Mouse (Mus musculus): ENCODE measurements around the gene Pkmyt1.

The Pkmyt1 gene

DNA sequence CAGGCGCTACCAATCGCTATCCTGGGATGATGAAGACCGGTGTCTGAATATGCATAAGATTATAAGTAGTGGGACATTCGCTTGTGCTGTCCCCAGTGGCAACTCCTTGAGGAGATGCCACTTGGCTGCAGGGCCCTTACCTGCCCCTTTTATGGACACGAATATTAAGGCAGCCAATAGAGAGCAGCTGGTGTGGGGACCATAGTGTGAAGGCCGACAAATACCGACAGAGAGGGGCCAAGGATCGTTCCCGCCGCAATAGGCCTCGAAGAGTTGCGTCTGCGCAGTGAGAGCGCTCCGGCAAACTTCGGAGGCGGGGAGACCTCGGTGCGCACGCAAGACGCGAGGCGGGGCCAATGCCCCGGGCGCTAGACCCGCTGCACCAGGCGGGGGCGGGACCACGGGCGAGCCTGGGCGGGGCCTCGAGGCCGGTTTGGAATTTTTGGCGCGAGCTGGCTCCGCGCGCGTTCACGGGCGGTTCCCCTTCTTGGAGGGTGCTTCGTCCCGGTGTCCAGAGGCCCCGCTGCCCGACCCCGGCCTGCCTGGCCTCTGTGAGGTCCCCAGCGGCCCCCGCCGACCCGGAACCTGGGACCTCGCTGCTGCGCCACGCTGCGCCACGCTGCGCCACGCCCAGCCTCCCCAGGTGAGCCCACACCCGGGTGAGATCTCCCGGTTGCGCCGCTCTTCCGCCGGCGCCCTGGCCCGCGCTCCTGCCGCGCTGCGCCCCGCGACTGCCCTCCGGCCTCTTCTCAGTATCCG, at the start of gene Pkmyt1:
TSS of gene Pkmyt1 (plus strand) at position 338 of the 759 bp plus-strand sequence.
- DNase-seq (ENCODE audit: inconsistent ontology term): peak; percentile 95

DNA sequence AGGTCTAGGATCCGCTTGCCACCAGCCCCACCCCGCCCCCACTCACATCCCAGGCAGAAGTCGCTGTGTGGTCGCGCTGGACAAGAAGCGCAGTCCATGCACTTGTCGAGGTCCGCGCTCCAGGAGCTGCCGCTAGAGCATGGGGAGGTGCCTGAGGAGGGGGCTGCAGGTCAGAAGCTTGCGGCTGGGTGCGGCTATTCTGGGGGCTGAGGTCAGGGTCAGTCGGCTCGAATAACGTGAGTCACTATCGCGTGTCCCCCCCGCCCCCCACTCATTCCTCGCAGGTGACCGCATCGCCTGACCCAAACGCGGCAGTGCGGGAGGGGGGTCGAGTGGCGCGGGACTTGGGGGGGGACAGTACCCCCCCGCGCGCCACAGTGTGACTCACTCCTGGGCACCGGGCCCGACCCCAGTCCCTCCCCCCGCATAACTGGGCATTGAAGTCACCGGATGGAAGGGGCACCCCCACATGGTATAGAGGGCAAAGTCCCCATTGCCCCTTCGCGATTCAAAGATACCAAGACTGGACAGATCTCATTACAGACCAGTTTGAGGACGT, 49.6 kb upstream of the Pkmyt1 start:
- DNase-seq (ENCODE audit: inconsistent ontology term): peak; percentile 96

DNA sequence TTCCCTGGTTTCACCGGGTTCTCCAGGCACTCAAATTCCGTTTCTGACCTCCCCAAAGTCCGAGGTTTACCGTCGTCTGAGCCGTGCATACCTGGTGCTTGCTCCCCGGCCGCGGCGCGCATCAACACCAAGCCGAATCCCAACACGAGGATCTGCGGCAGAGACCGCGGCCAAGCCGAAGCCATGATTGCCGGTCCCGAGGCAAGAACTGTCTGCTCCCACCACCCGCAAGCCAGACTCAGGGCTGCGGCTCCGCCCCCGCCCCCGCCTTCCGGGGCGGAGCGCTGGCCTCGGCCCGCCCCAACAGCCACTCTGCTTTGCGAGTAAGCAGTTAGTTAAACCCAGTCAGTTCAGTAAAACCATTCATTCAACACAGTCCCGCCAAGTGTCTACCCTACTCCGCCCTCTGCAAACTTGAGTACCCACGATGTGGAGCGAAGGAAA, 48.9 kb upstream of the Pkmyt1 start, which contains the start of gene Tnfrsf12a:
TSS of gene Tnfrsf12a (minus strand) at position 233 of the 444 bp plus-strand sequence.
- DNase-seq (ENCODE audit: inconsistent ontology term): peak; percentile 96

DNA sequence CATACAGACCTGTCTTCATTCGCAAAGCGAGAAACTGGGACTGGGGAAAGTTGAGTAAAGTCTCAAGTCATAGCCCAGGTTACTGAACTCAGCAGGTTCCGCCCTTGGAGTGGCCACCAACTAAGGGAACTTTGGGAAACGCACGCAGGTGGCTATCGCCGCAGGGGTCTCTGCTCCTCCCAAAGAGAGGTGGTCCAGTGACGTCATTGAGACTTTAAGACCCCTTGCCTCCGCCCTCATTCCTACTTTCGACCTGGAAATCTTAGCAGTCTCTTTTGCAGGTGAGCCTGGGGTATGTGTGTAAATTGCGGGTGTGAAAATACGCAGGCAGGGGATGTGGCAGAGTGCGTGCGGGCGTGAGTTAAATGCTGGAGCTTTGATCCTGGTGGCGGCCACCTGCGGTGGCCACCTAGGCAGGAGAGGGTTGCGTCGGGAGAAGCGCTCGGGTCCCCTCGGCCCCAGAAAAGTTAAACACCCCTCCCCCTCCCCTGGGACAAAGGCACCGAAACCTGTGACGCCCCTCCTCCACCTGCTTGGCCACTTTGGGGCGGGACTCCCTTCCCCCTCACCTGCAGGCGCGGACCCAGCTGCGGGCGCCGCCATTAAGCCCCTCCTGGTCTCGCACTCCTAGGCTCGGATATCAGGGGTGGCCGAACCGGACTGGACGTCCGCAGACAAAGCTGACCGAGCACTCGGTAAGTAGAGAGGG, 46.9 kb upstream of the Pkmyt1 start, which contains the start of gene Cldn6:
TSS of gene Cldn6 (plus strand) at position 123 of the 709 bp plus-strand sequence.
- no peak for DNase-seq (ENCODE audit: inconsistent ontology term)

DNA sequence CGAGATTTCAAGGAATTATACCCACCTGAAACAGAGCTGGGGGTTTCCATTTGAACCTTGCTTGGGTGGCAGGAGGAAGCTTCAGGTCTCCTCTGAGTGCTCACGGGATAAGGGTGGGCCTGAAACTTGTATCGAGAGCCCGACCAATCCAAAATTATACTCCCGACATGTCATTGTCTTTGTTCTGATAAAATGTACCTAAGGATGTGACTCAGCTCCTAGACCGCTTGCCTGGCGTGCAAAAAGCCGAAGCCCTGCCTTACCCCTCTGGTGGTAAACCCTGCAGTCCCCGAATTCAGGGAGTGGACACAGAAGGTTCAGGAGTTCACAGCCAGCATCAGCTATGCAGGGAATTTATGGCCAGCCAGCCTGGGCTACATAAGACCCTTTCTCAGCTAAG, 45.8 kb upstream of the Pkmyt1 start:
- DNase-seq (ENCODE audit: inconsistent ontology term): no peak

DNA sequence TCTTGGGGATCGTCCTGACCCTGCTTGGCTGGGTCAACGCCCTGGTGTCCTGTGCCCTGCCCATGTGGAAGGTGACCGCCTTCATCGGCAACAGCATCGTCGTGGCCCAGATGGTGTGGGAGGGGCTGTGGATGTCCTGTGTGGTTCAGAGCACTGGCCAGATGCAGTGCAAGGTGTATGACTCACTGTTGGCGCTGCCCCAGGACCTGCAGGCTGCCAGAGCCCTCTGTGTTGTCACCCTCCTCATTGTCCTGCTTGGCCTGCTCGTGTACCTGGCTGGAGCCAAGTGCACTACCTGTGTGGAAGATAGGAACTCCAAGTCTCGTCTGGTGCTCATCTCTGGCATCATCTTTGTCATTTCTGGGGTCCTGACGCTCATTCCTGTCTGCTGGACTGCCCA, 45.0 kb upstream of the Pkmyt1 start:
- no peak for DNase-seq (ENCODE audit: inconsistent ontology term)

DNA sequence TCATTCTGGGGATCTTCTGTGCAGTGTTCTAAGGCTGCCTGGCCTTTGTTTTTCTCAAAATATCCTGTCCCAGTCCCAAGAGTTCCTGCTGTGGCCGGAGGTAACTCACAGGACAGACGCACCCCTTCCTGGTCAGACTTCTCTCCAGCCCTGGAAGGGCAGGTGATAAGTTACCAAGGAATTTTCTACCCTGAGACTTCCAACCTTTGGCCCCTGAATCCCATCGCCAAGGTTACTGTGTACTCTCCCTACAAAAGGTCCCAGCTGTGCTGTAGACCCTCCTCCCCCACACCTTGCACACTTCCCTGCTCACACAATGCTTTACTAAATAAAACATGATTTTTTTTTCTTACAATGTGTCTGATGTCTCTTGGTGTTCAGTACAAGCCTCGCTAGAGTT, 44.0 kb upstream of the Pkmyt1 start:
- no peak for DNase-seq (ENCODE audit: inconsistent ontology term)

DNA sequence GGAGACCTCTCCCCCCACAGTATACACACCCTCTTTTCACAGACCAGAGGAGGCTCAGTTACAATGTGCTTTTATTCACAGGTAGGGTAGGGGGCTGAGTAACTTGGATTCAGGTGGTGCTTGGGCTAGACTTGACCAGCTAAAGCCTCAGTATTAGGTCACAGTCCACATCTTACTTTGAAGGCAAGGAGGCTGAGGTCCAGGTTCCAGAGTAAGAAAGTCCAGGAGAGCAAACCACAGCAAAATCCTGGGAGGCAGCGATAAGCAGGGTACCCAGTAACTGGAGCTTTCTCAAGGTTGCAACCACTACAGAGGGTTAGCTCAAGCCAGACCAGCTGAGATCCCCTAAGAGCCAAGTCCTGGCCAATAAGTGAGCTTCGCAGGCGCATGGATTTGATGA, 43.6 kb upstream of the Pkmyt1 start:
- no peak for DNase-seq (ENCODE audit: inconsistent ontology term)

DNA sequence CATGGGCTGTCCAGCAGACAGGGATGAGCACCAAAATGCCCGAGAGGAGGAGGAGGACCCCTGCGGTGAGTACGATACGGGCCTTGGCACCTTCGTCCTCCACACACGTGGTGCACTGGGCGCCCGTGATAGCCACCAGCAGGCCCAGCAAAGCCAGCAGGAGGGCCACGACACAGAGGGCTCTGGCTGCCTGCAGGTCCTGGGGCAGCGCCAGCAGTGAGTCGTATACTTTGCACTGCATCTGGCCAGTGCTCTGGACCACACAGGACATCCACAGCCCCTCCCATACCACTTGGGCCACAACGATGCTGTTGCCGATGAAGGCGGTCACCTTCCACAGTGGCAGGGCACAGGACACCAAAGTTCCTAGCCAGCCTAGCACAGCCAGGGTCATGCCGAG, 42.9 kb upstream of the Pkmyt1 start:
- DNase-seq (ENCODE audit: inconsistent ontology term): no peak

DNA sequence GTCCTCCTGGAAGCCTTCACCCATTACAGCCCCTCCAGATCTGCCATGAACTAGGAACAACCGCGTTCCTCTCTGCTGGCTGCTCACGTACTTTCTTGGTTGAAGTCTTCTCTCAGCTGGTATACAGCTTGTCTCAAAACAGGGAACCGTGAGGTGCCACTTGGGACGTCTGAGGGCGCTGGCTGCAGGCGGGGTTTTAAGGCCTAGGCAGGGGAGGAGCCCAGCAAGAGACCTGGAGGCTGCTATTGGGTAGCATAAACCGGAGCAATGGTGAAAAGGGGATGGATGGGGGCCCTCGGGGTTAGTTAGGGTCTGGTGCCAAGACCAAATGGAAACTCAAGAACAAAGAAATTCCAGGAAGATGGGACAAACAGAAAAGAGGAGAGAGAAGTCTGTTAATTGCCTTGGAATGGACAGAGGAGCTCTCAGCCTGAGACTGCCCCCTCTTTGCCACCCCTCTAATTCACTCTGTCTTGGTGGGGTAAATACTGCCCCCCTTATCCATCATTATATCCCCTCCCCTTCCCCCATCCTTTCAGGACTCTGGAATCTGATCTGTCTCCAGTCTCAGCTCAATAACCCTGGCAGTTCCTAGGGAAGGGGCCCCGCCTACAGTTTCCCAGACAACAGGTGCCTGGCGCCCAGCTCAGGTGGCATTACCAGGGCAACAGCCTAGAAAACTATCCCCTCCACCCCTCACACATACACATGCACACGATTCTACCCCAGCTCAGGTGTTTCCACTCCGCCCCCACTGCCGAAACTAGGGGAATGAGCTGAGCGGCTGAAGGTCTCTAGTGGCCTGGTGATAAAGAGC, 42.1 kb upstream of the Pkmyt1 start, which contains the start of gene Cldn9:
TSS of gene Cldn9 (minus strand) at position 171 of the 817 bp plus-strand sequence.
- no peak for DNase-seq (ENCODE audit: inconsistent ontology term)

DNA sequence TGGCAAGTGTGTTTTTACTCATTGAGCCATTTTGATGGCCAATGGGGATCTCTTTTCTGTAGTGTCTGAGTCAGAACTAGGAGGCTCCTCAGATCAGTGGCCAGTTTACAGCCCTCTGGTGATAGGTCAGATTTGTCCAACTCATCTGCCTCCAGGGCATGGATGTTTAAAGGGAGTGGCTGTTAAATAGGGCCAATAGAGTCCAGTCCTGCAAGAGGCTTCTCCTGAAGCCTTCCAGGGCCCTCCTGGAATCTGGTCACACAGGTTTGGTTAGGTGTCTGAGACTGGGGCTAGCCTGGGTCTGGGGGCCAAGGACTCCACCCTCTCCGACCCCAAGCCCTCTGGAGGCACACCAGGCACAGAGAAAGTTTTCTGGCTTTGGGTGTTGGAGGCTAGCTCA, 31.6 kb upstream of the Pkmyt1 start:
- DNase-seq (ENCODE audit: inconsistent ontology term): no peak

DNA sequence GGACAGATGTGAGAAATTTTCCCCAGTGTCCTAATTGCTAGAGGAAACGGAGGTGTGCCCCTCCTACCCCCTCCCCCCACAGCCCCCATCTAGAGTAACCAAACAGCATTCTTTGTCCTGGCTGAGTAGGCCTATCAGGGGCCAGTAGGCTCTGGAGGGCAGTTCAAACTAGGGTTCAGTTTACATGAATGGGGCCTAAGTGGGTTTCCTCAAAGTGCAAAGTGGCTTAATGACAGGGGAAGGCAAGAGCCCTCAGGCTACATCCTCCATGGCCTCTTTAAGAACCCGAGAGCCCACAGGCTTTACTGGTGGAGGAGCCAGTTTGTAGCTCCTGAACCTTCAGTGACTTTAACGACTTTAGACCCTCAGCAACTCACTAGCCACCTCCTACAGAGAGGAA, 30.3 kb upstream of the Pkmyt1 start:
- DNase-seq (ENCODE audit: inconsistent ontology term): no peak

DNA sequence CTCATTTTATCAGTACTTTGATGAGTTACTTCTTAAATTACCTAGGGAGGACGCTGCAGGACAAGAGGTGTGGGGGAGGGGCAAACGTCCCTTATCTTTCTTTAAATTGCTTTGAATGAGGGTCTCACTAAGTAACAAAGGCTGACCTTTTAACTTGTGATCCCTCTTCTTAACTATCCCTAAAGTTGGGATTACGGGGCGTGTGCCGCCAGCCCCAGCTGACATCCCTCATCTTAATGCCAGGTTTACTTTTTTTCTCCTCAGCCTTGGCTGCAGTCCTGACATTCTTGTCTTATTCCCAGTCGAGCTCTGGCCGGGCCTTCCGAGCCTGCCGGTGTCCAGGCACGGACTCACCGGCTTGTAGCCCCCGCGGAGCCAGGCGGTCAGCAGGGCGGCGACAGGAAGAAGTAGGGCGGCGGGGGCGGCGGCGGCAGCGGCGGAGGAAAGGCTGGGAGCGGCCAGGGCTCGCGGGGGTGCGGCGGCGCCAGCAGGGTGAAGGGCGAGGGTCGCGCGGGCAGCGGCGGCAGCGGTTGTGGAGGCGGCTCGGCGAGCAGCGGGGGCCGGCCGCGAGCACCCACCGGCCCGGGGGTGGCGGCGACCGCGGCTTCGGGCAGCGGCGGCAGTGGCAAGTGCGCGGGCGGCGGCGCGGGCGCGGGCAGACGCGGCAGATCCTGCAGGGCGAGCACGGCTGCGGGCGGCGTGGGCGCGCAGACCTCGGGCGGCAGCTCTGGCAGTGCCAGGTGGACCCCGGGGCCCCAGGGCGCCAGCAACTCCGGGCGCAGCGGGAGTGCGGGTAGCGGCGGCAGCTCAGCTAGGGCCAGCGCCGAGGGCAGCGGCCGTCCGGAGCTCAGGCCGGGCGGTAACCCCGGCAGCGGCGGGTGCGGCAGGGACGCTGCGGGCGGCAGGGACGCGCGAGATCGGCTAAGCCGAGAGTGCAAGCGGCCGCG, 26.7 kb upstream of the Pkmyt1 start:
- DNase-seq (ENCODE audit: inconsistent ontology term): peak; percentile 65

DNA sequence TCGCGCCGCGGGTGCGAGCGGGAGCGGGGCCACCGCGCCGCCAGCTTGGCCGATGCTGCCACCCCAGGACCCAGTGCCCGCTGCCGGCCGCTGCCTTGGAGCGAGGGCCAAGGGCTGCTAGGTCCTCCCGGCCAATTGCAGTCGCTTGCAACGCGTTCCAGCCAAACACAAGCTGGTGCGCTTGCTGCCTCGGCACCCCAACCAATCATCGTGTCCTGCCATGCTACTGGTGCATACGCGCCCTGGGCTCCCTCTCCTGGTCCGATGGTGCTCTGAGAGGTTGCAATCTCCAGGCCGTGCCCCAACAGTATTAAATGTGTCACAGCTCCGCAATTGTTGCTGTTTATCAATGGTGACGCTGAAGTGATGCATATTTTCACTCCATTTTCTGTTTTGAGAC, 26.1 kb upstream of the Pkmyt1 start:
- DNase-seq (ENCODE audit: inconsistent ontology term): peak; percentile 94

DNA sequence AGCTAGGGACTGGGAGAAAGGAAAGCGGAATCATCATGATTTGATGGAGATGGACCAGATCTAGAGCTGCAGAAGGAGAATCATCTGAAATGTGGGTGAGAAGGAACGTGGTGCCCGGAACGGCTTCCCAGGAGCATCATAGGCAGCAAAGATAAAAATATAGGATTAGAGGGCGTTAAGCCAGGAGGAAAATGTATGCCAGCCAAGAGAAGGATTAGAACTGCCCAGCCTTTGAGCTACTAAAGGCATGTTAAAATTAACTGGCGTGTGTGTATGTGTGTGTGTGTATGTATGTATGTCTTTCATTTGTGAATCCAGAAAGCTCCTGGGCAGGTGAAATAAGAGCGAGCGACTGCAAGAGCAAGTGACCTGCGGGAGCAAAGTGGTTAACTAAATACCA, 22.8 kb upstream of the Pkmyt1 start:
- no peak for DNase-seq (ENCODE audit: inconsistent ontology term)

DNA sequence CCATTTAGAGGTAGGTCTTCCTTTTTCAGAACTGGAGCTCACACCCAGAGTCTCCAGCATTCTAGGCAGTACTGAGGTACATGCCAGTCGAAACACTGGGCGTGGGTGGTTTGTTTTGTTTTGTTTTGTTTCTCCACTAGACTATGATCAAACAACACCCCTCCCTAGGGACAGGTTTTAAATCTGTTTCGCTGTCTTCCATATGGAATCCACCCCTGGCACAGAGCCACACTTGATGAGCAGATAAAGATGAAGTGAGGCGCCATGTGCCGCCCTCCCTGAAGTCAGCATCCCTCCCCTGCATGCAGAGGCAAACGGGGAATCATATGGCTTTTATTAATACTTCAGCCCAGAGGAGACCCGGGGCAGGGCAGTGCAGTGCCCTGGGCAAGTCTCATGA, 21.4 kb upstream of the Pkmyt1 start:
- DNase-seq (ENCODE audit: inconsistent ontology term): no peak

DNA sequence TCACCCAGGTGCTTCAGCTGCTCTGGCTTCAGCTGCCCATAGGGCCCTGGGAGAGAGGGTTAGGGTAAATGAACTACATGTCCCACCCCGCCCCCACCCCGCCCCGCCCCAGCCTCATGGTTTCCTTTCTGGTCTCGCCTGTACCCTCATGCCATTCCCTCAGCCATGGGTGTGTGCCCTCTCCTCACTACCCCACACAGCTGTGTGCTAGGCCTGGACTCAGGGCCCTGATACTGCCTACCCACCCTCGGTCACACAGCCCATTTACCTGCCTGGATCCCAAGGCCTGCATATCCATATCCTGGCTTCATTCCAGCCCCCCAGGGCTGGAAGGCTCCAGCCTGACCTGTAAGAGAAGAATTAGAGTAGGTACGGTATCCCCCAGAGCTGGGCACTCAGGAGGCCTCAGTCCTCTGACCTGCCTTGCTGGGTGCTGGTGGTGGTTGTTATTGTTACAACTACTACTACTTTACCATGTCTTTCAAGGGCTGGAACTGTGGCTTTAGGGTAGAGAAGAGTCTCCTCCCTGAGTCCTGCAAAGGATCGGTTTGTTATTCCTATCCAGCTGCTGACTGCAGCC, 20.5 kb upstream of the Pkmyt1 start:
- no peak for DNase-seq (ENCODE audit: inconsistent ontology term)

DNA sequence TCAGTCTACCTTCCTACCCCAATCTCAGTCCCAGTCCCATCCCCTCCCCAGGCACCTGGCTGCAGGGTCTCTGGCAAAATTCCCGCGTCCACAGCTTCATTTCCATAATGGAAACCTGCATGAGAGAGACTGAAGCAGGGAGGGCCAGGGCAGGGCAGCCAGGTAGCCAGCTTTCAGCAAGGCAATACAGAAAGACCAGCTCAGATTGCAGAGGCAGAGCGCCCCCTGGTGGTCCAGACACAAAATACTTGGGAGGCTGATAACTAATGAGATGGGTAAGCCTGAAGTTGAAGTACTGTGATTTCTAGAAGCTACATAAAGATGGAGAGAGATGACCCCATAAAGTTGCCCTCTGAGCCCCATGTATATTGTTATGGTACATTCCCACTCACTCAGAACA, 19.9 kb upstream of the Pkmyt1 start:
- peak; percentile 62 for DNase-seq (ENCODE audit: inconsistent ontology term)

DNA sequence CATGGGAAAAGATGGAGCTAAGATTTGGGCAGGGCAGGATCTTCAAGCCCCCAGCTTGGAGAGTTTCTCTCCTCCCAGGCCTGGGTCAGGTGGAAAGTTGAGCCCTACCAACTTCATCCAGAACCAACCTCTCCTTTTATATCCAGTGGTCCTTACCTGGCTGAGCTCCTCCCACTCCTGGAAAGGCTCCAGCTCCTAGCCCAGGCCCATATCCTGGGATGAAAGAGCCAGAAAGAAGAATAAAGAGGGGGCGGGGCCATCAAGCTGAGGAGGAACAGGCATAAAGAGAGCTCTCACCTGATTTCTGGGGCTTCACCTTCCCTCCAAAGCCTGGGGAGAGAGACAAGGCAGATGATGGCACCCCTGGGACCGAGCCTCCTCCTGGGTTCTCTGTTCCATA, 9.1 kb upstream of the Pkmyt1 start:
- DNase-seq (ENCODE audit: inconsistent ontology term): no peak

DNA sequence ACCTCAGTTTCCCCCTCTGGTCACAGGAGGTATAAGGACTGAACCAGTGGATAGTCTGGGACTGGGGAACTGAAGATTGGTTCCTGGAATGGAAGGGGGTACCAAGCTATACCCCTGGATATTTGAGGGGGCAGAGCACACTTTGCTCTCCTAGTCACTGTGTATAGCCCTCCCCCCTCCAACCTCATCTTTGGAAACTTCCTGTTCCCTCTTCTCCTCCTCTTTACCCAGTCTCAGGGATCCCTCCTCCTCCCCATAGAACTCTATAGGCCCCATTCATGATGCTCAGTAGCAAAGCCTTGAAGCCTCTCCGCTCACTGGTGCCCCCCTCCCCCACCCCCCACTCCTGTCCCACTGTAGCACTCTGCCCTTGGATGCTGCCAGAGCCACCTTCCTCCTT, 6.7 kb upstream of the Pkmyt1 start:
- DNase-seq (ENCODE audit: inconsistent ontology term): no peak

Data from Muller cell, postnatal 12 days (primary cell).